Comparison of ENCODE assay signal across 8 mouse cellular contexts in genomic region chr10:81570238-81570800, GRCm38 (mm10). TPM values are rescaled to one million over a fixed set of nuclear protein-coding genes. Genes with fewer than 3 reads are reported as not detected.
A peak's percentile ranks its signal among the peaks of the same experiment; 100 is the strongest.
DNase-seq lines count a peak whose midpoint lies in the region; ATAC-seq lines count a peak whose summit lies in the region.

No protein-coding gene starts in this region.

- peaks cover 89% of the 10 kb centered on the region for H3K4me1 ChIP-seq in kidney, embryonic 15.5 days
- H3K4me1 ChIP-seq in midbrain, embryonic 11.5 days (ENCODE audit: control insufficient read depth, insufficient read depth, low read length), result peaks cover 46% of the 10 kb centered on the region

- peak overlapping the region; percentile 4; the same call in 1 of the 2 replicates for H3K9ac ChIP-seq in kidney, embryonic 15.5 days
- no peak overlapping the region for H3K9ac ChIP-seq in midbrain, embryonic 11.5 days (ENCODE audit: low read length)

- H3K4me2 ChIP-seq in kidney, embryonic 15.5 days, result peak overlapping the region; percentile 89
- peak overlapping the region; percentile 55 for H3K4me2 ChIP-seq in midbrain, embryonic 11.5 days

- peaks cover 19% of the 10 kb centered on the region for H3K36me3 ChIP-seq in kidney, embryonic 15.5 days
- H3K36me3 ChIP-seq in midbrain, embryonic 11.5 days (ENCODE audit: control insufficient read depth, insufficient read depth, low read length), result peaks cover 6% of the 10 kb centered on the region

- WGBS in kidney, embryonic 15.5 days, result under 1% methylated on average over 8 of the region's 11 CpGs
- 2% methylated on average over 10 of the region's 11 CpGs for WGBS in midbrain, embryonic 11.5 days

- H3K27me3 ChIP-seq in kidney, embryonic 15.5 days, result peaks cover 23% of the 10 kb centered on the region
- H3K27me3 ChIP-seq in midbrain, embryonic 11.5 days (ENCODE audit: control insufficient read depth, insufficient read depth, low read length), result peaks cover 53% of the 10 kb centered on the region

- H3K4me3 ChIP-seq in kidney, embryonic 15.5 days (replicated peaks), result peak overlapping the region; percentile 52
- H3K4me3 ChIP-seq in midbrain, embryonic 11.5 days (ENCODE audit: low read depth, low read length), result no peak overlapping the region; the same call in 1 of the 2 replicates

- no peak for ATAC-seq in kidney, embryonic 15.5 days (replicated peaks; ENCODE audit: low FRiP score)
- ATAC-seq in midbrain, embryonic 11.5 days (ENCODE audit: low FRiP score), result peak; percentile 36

- no peaks in the 10 kb centered on the region for H3K9me3 ChIP-seq in kidney, embryonic 15.5 days (replicated peaks)
- no peaks in the 10 kb centered on the region for H3K9me3 ChIP-seq in midbrain, embryonic 11.5 days (ENCODE audit: control insufficient read depth, low read length)

- DNase-seq in kidney, adult 18-20 months, result no peak
- peak; percentile 60 for DNase-seq in R1 (ENCODE audit: low read depth, low spot score)
- DNase-seq in forelimb bud, embryonic 11.5 days (ENCODE audit: low read depth, low spot score), result peak; percentile 73
- peak; percentile 94 for DNase-seq in midbrain, embryonic 11.5 days (ENCODE audit: low spot score, missing footprints)
- no peak for DNase-seq in gastrocnemius, postnatal 25 days
- DNase-seq in adrenal gland, postnatal 25 days, result no peak
- DNase-seq in thymus, adult 18-20 months, result no peak

- peak overlapping the region; percentile 94 for H3K27ac ChIP-seq in kidney, embryonic 15.5 days
- peak overlapping the region; percentile 67 for H3K27ac ChIP-seq in midbrain, embryonic 11.5 days (ENCODE audit: low read depth, low read length)

RNA-seq across cellular contexts. Expression of gene Tle2, which starts 4.0 kb away (rescaled TPM):
- polyA plus RNA-seq in kidney, embryonic 15.5 days (2015; fragmentation: Nextera tagmentation; extraction: Ambion mirVana), result 39.3 and 45.6 TPM in 2 replicates
- polyA plus RNA-seq in midbrain, embryonic 11.5 days (2014; fragmentation: Nextera tagmentation; extraction: Ambion mirVana), result 6.0 and 6.2 TPM in 2 replicates
- total RNA-seq in gastrocnemius, postnatal 25 days (2021), result 1 to 10 TPM; 5.3 to 6.2 TPM
- 52.8 and 67.8 TPM in 2 replicates for total RNA-seq in adrenal gland, postnatal 25 days (2021)

RNA-seq across cellular contexts. Expression of gene Aes, which starts 11.0 kb away (rescaled TPM):
- 535 and 630 TPM in 2 replicates for polyA plus RNA-seq in kidney, embryonic 15.5 days (2015; fragmentation: Nextera tagmentation; extraction: Ambion mirVana)
- 306 and 325 TPM in 2 replicates for polyA plus RNA-seq in midbrain, embryonic 11.5 days (2014; fragmentation: Nextera tagmentation; extraction: Ambion mirVana)
- 100 to 1,000 TPM; 845 to 891 TPM for total RNA-seq in gastrocnemius, postnatal 25 days (2021)
- total RNA-seq in adrenal gland, postnatal 25 days (2021), result 983 and 1,070 TPM in 2 replicates

RNA-seq across cellular contexts. Expression of gene Gna11, which starts 25.3 kb away (rescaled TPM):
- polyA plus RNA-seq in kidney, embryonic 15.5 days (2015; fragmentation: Nextera tagmentation; extraction: Ambion mirVana), result 79.0 and 88.6 TPM in 2 replicates
- polyA plus RNA-seq in midbrain, embryonic 11.5 days (2014; fragmentation: Nextera tagmentation; extraction: Ambion mirVana), result 55.8 and 59.3 TPM in 2 replicates
- total RNA-seq in gastrocnemius, postnatal 25 days (2021), result 10 to 100 TPM; 24.8 to 25.9 TPM
- total RNA-seq in adrenal gland, postnatal 25 days (2021), result 76.8 and 77.9 TPM in 2 replicates

RNA-seq across cellular contexts. Expression of gene Tle6, which starts 30.6 kb away (rescaled TPM):
- 15.6 and 16.8 TPM in 2 replicates for polyA plus RNA-seq in kidney, embryonic 15.5 days (2015; fragmentation: Nextera tagmentation; extraction: Ambion mirVana)
- polyA plus RNA-seq in midbrain, embryonic 11.5 days (2014; fragmentation: Nextera tagmentation; extraction: Ambion mirVana), result 4.6 and 6.0 TPM in 2 replicates
- 1 to 10 TPM; 3.9 to 6.8 TPM for total RNA-seq in gastrocnemius, postnatal 25 days (2021)
- total RNA-seq in adrenal gland, postnatal 25 days (2021), result 26.4 and 37.4 TPM in 2 replicates

RNA-seq across cellular contexts. Expression of gene BC025920, which starts 35.8 kb away (rescaled TPM):
- polyA plus RNA-seq in kidney, embryonic 15.5 days (2015; fragmentation: Nextera tagmentation; extraction: Ambion mirVana), result 0.62 and 0.84 TPM in 2 replicates
- polyA plus RNA-seq in midbrain, embryonic 11.5 days (2014; fragmentation: Nextera tagmentation; extraction: Ambion mirVana), result 0.47 and 0.89 TPM in 2 replicates
- 1 to 10 TPM; 1.8 to 2.5 TPM for total RNA-seq in gastrocnemius, postnatal 25 days (2021)
- 2.4 and 2.6 TPM in 2 replicates for total RNA-seq in adrenal gland, postnatal 25 days (2021)

Comparison
In these comparisons a context has a peak if more than half of its experiments do, and no peak if none do; other contexts are left out.
1. DNase-seq: peak in R1 (single experiment), forelimb bud, embryonic 11.5 days (single experiment) and midbrain, embryonic 11.5 days (single experiment); none in kidney, adult 18-20 months (single experiment), gastrocnemius, postnatal 25 days (single experiment), adrenal gland, postnatal 25 days (single experiment) and thymus, adult 18-20 months (0 of 2).